Mouse (Mus musculus): ENCODE measurements at regions not wholly inside any gene's neighbourhood (a gene's known extent, or its start where the extent isn't known, plus 50 kb on each side); places are given as distances from the start of the nearest gene placed in this dataset.

- TF ChIP-seq CTCF (conservative IDR thresholded peaks at IDR 0.05): no peak
- no peak for DNase-seq (ENCODE audit: low spot score in 2 of 2)
- no peak overlapping the region for H3K4me3 ChIP-seq
- no peak overlapping the region for H3K27ac ChIP-seq
Measured at GRCm38 (mm10) chr12:39328377-39328776, 549.2 kb downstream of the Etv1 start.

GRCm38 (mm10) chr12:39339101-39339538, 559.9 kb downstream of the Etv1 start:
- no peak for TF ChIP-seq CTCF (conservative IDR thresholded peaks at IDR 0.05)
- DNase-seq (ENCODE audit: low spot score in 2 of 2): no peak
- Histone ChIP-seq H3K27ac (no peak overlapping the region), H3K4me3 (no peak overlapping the region)

GRCm38 (mm10) chr12:39341751-39342271, 562.6 kb downstream of the Etv1 start:
- Histone ChIP-seq H3K4me3 (no peak overlapping the region), H3K27ac (no peak overlapping the region)
- DNase-seq (ENCODE audit: low spot score in 2 of 2): no peak
- no peak for TF ChIP-seq CTCF (conservative IDR thresholded peaks at IDR 0.05)

- TF ChIP-seq CTCF (conservative IDR thresholded peaks at IDR 0.05): no peak
- H3K27ac ChIP-seq: no peak overlapping the region
- DNase-seq (ENCODE audit: low spot score in 2 of 2): no peak
Measured at GRCm38 (mm10) chr12:39342327-39342726, 563.1 kb downstream of the Etv1 start.

GRCm38 (mm10) chr12:39371480-39372245, 592.5 kb downstream of the Etv1 start:
- no peak for TF ChIP-seq CTCF (conservative IDR thresholded peaks at IDR 0.05)

More at GRCm38 (mm10) chr12:39342327-39342726, 563.1 kb downstream of the Etv1 start:
- no peak overlapping the region for H3K4me3 ChIP-seq

GRCm38 (mm10) chr12:39373721-39374120, 594.5 kb downstream of the Etv1 start:
- Histone ChIP-seq H3K27ac (no peak overlapping the region), H3K4me3 (no peak overlapping the region)
- TF ChIP-seq CTCF (conservative IDR thresholded peaks at IDR 0.05): no peak
- no peak for DNase-seq (ENCODE audit: low spot score in 2 of 2)

More at GRCm38 (mm10) chr12:39371480-39372245, 592.5 kb downstream of the Etv1 start:
- Histone ChIP-seq H3K4me3 (no peak overlapping the region), H3K27ac (no peak overlapping the region)
- DNase-seq (ENCODE audit: low spot score in 2 of 2): no peak

Data from layer of hippocampus, adult 2 months (tissue).